Mouse (Mus musculus) brain, embryonic 14.5 days (tissue): ENCODE data around the gene Evi2a. TPM values are rescaled to one million over a fixed set of nuclear protein-coding genes. Genes with fewer than 3 reads are reported as not detected.

Experiments
- DNase-seq: peaks from one replicate; pipeline ENCODE4 v3.0.0-alpha.2; 2011; ENCODE audit warnings: low read depth
- CTCF ChIP-seq: fragments of 200-500 bp; IDR thresholded peaks from 2 replicates; pipeline ENCODE4 v1.5.1; 2012; ENCODE audit warnings: inconsistent platforms, mild to moderate bottlenecking, moderate library complexity, borderline replicate concordance; ENCODE audit not compliant: insufficient read depth, insufficient read length; ENCODE audit errors: extremely low read depth
- POLR2A ChIP-seq: fragments of 200-500 bp; IDR thresholded peaks from 2 replicates; pipeline ENCODE4 v1.6.1; 2012; ENCODE audit warnings: mild to moderate bottlenecking, inconsistent platforms, borderline replicate concordance; ENCODE audit not compliant: poor library complexity, insufficient read depth, insufficient read length, severe bottlenecking; ENCODE audit errors: extremely low read depth
- polyA plus RNA-seq: library from polyadenylated mRNA; depleted of rRNA; stranded (reverse); fragments of >200 nt; gene quantifications from 2 replicates; pipeline ENCODE4 v1.2.3, GENCODE M21; 2012; rRNA removed

Gene Evi2a
- polyA plus RNA-seq, 1 experiment: 2.4 TPM

- no peak for TF ChIP-seq CTCF
- no peak for TF ChIP-seq POLR2A
- DNase-seq: peak; percentile 77
Observed at GRCm38 (mm10) chr11:79494976-79495800, 35.2 kb downstream of the Evi2a start.

GRCm38 (mm10) chr11:79484721-79485120, 45.7 kb downstream of the Evi2a start:
- TF ChIP-seq POLR2A: no peak
- no peak for TF ChIP-seq CTCF

DNA sequence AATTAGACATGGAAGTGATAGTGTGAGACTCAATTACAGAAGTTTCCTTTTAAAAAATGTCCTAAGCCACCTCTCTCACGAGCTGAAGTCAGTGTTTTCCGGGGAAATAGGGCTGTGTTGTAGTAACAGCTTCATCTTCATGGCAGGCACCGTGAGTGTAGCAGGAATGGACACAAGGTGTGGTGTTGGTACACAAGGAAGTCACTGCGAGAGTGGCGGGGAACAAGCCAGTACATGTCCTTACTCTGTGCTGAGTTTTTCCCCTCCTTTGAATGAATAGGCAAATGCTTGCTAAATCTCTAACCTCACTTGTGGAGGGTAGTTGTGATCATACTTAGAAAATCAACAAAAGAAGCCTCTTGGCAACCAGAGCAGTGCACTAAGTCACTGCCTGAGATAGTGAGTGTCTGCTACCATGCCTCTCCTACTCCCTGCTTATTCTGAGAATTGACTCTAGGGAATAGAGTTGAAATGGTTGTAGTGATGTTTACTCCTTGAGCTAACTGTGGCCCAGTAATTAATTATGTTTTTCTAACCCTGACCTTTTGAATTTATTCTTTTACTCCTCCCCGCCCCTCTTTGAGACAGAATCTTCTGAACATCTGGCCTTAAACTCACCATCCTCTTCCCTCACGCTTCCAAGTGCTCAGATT, 46.4 kb downstream of the Evi2a start:
- no peak for TF ChIP-seq POLR2A
- TF ChIP-seq CTCF: no peak
- DNase-seq: no peak

More at GRCm38 (mm10) chr11:79484721-79485120, 45.7 kb downstream of the Evi2a start:
- DNase-seq: no peak

DNA sequence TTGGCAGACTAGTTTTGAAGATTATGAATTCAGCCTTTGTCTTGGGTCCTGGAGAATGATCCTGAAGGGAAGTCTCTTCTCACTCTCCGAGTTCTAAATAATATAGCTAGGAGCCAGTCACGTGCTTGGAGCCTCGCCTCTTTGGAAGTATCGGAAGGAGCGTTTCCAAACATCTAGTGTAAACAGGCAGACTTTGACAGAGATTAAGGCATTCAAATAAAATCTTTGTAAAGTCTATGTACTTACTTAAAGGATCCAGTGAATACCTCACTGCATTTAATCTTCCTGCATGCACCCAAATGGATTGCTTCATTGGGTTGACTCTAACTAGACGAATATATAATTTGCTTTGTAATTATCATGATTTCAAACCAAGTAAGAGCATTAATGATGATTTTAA, 47.0 kb downstream of the Evi2a start:
- TF ChIP-seq CTCF (no peak), POLR2A (no peak)
- DNase-seq: no peak

Other genes starting within 250 kb of the Evi2a start
- not detected in 2 replicates for gene Gm9964, start 233.7 kb downstream of the Evi2a start, polyA plus RNA-seq
- 27.8 and 41.7 TPM in 2 replicates for gene Nf1, start 190.9 kb downstream of the Evi2a start, polyA plus RNA-seq
- 2.3 and 2.5 TPM in 2 replicates for gene Omg, start 26.5 kb downstream of the Evi2a start, polyA plus RNA-seq
- gene Evi2b, start 6.8 kb downstream of the Evi2a start, polyA plus RNA-seq: 0.82 and 1.0 TPM in 2 replicates
- 0.03 and 0.07 TPM in 2 replicates for gene Evi2, start within 50 bp of the Evi2a start, polyA plus RNA-seq
- 39.5 and 55.0 TPM in 2 replicates for gene Rab11fip4, start 60.6 kb upstream of the Evi2a start, polyA plus RNA-seq